Mouse (Mus musculus) thymus, postnatal 14 days (tissue): ENCODE data around the gene Ppp1cc.
"Not testable (repeated sequence)": the region's sequence is repeated elsewhere in the genome, so short reads cannot be mapped to it uniquely, and the experiment has no call there.

Experiments used
- DNase-seq: peaks from one replicate; pipeline ENCODE4 v3.0.0; 2021

Gene Ppp1cc

DNA sequence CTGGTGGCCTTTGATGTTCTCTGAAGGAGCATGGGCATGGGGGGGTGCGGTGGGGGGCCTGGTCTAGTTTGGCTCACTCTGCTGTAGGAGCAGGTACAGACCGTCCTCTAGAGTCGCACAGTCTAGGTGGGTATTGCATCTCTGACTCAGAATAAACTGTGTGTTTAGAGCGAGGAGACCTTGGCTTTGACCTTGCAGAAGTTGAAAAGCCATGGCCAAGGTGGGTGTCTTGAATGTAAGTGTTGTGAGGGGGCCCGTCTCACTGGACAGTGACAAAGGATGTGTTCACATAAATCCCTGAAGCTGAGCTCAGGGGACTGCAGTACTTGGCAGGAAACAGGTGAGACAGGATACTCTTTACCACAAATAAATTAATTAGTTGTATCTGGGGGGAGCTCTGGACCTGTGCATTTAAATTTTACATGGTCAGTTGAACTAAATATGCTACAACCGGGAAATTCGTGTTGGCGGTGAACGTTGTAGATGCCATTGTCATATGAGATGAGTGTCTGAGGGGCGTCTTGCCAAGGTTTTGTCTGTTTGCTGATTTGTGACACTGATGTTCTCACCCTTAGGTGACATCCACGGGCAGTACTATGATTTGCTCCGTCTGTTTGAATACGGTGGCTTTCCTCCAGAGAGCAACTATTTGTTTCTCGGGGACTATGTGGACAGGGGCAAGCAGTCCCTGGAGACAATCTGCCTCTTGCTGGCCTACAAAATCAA lies 10.4 kb downstream of the Ppp1cc start:
- DNase-seq: no peak

DNA sequence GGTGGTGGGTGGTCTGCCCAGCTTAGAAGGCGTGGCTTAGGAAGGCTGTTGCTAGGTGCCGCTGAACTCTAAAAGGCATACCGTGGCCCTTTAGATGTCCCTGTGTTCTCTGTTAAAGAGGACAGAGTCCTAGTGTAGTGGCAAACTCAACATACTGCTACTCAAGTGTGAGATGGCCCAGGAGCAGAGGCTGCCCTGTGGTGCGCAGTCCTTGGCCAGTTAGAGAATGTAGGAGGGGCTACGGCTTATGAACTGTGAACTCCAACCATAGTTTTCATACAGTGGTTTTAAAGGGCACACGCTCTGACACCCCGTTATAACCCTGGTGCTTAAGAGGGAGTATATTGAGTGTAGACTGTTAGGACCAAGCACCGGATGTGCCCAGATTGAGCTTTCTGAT lies 13.0 kb downstream of the Ppp1cc start:
- DNase-seq: no peak

DNA sequence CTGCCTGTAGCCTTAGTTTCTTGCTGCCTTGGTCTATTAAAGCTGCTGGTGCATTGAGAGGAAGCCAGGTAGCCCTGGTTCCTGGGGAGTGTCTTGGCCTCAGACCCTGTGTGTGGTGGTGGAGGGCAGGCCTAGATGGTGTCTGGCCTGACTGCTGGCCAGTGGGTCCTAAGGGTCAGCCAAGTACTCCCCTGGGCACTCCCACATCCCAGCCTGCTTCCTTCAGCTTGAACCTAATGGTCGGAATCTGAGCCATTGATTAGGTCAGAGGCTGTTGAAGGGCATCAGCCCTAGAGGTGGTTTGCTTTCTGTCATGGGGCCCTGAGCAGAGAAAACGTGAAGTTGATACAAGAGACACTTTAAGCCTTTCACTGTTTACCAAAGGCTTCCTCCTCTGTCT lies 17.3 kb downstream of the Ppp1cc start:
- no peak for DNase-seq

DNA sequence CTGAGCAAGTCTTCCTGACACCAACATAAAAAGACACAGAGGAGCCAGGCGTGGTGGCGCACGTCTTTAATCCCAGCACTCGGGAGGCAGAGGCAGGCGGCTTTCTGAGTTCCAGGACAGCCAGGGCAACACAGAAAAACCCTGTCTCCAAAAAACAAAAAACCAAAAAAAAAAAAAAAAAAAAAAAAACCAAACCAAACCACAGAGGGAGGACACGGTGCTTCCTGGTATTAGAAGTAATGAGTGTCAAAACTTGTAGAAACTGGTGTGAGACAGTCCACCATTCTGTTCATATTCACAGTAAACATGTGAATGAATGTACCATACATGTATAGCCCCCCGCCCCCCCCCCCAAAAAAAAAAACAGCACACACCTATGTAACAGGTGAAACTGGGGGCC lies 17.9 kb downstream of the Ppp1cc start:
- DNase-seq: no peak

DNA sequence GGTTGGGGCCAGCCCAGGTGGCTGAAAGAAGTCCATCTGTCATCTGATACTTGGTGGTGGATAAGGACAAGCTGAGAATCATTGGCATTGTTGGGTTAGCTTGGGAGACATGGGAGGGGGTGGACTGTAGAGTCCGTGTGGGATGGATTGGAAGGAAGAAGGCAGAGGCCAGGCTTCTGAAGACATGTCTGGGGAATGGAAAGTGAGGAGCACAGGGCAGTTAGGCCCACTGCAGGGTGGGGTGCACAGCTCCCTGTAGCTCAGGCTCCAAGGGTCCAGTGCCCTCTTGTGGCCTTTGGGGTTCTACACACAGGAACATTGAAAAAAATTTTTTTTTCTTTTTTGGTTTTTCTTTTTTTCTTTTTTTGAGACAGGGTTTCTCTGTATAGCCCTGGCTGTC lies 18.3 kb downstream of the Ppp1cc start:
- peak; percentile 81 for DNase-seq

DNA sequence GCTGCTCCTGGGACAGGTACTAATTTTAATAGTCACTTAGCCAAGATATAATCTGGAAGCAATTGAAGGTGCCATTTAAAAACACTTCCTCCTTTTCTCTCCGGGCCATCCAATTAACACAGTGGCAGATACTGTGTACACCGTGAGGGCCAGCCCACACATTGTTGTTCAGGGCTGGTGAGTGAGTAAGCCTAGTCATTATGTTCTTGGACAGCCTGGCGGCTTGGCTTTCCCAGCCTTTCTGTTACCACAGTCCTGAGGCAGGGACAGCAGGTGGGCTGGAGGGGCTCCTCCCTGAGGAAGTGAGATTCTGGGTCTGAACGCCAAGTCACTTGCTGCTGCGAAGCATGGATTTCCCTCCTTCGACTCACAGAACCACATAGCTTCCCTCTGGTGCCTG lies 21.6 kb downstream of the Ppp1cc start:
- DNase-seq: no peak

DNA sequence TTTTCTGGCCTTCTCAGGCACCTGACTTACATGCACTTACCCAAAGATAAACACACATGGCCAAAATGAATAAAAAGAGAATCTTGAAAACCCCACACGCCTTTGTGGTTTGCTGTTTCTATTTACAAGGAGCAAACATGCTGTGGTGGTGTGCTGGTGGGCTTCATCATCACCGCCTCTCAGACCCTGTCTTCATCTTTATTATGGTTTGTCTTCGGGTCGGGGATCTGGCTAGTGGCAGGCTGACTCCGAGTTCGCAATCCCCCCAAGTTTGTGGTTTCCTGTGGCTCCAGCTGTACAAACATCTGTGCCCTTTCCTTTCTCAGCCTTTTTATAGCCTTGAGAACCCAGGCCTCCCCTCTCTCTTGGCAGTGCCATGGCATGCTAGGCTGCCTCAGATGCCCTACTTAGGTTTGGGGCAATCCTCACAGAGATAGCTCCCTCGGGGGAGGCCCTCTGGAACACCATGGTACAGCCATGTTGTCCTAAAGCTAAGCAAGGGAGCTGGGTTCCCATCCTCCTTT lies 26.3 kb downstream of the Ppp1cc start:
- DNase-seq: peak; percentile 74

DNA sequence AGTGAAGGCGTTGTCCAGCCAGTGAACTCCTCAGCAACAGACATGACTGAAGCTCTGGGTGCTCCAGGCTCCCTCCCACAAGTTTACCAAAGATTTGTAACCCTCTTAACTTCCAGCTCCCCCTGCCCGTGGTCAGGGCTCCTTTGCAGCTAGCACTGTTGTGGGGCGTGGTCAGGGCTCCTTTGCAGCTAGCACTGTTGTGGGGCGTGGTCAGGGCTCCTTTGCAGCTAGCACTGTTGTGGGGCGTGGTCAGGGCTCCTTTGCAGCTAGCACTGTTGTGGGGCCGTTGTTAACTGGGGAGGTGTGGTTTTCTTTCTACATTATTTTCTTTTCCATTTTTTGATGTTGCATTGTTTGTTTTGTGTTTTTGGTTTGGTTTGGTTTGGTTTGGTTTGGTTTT lies 26.8 kb downstream of the Ppp1cc start:
- DNase-seq: not testable (repeated sequence)

DNA sequence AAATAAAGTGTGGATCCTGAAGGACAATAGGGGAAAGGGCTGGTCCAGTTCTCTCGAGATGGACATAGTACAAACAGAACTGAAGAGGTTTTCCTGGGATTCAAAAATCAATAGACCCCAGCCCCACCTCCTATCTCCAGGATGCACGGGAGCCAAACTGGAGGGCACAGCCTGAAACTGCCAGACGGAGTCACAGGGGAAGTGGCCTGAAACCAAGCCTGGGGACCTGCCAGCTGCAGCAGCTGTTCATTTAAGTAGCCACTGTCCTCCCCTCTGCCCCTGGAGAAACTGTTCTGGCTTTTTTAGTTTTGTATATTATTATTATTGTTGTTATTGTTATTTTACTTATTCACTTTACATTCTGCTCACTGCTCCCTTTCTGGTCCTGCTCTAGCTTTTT lies 31.0 kb downstream of the Ppp1cc start:
- DNase-seq: no peak

DNA sequence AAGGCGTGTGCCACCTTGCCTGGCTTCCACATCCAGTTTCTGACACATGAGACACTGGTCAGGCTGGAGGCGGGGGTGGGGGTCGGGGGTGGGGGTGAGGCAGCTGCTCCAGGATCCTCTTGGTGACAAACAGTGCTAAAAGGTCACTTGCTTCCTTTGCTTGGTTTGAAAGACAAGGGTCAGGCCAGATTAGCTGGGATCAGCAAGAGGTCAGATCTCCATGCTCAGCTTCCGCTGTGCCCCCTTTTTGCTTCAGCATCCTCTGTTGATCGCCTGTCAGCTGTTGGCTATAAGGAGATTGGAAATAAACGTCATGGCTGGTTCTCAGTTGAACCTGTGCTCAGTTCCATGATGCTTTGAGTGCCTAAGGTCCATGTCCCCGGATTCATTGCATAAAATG lies 32.4 kb downstream of the Ppp1cc start:
- no peak for DNase-seq

DNA sequence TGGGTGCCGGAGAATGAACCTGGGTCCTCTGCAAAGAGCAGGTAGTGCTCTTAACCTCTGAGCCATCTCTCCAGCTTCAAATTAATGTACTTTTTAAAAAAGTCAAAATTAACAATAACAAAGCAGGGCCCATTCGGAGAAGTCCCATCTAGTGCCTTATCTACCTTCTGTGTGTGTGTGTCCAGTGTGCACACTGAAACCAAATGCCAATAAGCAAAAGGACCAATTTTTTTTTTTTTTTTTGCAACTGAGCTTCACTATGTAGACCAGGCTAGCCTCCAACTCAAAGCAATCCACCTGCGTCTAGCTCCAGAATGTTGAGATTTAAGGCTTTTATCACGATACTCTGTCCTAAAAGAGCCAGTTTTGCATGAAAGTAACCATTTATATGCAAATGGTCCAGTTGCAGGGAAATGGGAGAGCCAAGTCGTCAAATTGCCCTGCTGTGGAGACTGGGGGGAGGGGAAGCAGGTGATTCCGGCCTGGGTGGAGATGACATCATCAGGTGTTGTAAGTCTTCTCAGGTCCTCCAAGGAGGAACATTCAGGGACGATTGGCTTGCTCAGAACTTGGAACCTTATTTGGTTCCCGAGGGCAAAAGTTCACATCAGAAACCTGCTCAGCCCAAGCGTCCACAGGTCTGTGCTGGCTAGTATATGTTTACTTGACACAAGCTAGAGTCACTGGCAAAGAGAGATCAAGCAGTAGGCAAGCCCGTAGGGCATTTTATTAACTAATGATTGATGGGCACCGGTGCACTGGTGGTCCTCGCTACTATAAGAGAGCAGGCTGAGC lies 33.4 kb downstream of the Ppp1cc start:
- DNase-seq: no peak

DNA sequence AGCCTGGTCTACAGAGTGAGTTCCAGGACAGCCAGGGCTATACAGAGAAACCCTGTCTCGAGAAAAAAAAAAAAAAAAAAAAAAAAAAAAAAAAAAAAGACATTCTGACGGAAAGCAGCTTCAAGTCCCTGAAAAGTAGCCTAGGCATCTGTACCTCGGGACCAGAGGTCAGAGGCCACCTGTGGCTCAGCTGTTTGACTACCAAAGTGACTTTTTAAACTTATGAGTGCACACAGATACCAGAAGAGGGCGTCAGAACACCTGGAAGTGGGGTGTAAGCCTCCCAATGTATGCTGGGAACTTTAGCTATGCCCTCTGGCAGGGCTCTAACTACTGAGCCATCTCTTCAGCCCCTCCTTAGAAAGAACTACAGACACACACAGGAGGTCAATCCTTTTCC lies 34.3 kb downstream of the Ppp1cc start:
- no peak for DNase-seq

DNA sequence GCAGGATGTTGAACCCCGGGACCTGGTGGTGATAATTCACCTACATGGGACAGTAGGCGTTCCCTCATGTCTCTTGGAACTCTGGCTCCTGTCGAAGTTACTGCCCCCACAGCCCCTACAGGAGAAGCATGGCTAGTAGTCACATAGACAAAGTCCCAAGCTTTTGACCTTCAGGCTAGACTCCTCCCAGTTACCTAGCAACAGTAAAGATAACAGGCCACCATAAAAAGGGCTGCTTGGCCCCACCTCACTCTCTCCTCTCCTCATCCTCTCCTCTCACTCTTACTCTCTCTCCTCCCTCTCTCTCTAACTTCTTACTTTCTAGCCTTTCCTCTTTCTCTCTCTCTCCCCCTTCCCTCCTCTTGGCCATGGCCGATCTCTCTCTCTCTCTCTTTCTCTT lies 42.8 kb downstream of the Ppp1cc start:
- DNase-seq: no peak

DNA sequence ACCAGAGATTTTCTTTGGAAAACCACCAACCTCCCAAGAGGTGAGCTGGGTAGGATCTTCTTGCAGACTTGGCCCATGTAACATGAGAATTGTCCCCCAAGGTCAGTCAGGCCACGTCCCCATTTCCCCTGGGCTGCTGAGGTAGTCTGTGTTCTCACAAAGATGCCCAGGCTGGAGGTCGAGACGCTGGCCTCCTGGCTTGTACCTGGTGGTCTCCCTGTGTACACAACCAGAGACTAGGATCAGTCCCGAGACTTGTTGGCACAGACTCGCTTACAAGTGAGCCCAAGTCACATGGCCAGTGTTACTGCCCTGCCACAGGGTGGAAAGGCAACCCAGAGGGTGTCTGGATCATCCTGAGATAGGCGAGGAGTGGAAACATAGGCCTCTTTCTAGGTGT lies 43.8 kb downstream of the Ppp1cc start:
- no peak for DNase-seq

DNA sequence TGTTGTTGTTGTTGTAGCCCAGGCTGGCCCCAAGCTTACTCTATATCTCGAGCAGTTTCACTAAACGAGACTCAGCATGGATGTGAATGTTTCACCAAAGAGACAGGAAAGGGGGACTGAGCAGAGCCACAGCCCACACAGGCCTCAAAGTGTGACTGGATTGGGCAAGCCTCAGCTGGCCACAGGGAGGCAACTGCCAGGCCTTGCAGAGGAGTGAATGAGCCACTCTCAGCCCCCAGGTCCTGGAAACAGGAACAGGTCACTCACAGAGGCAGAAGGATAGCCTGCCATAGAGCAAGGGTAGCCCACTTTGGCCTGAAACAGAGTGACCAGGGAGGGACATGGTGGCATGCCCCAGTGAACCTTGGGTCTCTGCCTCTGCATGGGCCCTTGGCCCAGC lies 46.1 kb downstream of the Ppp1cc start:
- no peak for DNase-seq

DNA sequence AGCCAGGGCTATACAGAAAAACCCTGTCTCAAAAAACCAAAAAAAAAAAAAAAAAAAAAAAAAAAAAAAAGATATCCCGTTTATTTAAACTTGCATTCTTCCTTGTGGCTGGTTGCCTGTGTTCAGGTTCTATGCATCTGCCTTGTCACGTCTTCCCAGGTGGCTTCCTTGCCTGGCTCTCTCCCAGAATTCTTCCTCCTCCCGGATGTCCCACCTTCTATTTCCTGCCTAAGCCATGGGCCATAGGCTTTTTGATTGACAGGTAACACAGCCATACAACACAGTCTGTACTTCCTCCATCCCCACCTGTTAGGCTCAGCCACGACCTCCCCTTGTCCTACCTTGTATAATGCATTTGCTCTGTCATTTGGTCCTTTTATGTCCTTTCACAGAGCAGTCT lies 48.4 kb downstream of the Ppp1cc start, which contains the start of gene Hvcn1:
Gene Hvcn1 (plus strand): TSS at position 330 of the 400 bp plus-strand sequence.
- DNase-seq: no peak

DNA sequence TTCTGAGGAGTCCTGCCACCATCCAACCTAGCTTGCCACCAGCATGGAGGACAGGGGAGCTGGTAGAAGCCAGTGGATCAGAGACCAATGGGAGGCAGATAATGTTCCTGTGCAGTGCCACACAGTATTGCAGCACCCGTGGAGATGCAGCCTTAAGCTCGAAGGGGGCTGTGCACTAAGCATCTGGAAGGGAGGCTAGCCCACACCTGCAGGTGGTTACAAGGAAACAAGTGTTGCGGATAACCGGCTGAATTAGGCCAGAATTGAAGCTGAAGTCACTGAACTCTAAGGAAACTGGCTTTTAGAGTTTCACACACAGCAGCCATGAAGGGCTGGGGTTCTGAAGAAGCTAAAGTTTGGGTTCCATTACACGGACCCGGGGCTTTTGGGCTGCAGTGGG lies 50.8 kb downstream of the Ppp1cc start:
- peak; percentile 74 for DNase-seq

DNA sequence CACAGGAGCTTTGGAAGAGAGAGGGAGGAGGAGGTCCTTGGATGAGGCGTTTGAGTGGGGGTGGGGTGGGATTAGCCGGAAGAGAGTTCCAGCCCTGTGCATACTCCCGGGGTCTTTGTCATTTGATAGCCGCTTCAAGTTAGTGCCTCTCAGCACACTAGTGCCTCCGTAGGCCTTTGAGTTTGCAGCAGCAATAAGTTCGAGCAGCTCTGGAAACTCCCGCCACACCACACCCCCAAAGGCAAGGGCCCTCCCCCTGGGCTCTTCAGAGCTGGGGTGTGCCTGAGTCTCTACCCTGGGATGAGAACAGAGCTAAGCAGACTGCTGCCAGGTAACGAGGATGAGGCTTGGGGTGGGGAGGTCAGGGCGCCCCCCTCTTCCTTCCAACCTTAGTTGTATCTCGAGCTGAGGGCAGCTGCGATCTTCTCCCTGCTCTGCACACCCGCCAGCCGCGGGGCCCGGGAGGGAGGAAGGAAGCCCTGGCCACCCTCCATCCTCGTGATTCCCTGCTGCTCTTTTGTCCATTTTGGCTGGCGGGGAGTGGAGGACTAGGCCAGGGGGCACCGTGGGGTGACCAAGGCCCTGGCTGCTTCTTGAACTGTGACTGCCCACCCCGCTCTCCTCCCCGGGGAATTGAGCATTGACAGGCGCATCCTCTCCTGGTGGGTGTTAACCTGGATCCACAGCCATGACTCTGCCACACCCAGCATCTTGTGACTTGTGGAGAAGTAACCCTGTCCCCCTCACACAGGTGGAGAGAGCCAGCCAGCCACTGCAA lies 51.7 kb downstream of the Ppp1cc start:
- DNase-seq: peak; percentile 82

DNA sequence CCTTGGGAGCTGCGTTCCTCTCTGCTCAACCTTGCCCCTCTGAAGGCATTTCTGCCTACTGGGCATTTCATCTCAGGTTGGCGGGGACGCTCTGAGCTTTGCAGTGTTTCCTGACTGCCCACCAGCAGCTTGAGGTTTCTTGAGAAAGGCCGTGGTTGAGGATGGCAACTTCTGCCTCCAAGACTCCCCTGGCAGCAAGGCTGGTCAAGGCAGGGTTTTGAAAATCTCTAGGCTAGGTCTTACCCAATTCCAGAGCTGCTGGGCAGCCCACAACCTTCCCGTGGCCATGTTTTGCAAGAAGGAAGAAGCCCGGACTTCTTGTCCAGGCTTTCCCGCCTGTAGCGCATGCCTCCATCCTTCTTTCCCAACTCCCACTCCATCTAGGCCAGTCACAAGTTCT lies 52.8 kb downstream of the Ppp1cc start:
- no peak for DNase-seq

DNA sequence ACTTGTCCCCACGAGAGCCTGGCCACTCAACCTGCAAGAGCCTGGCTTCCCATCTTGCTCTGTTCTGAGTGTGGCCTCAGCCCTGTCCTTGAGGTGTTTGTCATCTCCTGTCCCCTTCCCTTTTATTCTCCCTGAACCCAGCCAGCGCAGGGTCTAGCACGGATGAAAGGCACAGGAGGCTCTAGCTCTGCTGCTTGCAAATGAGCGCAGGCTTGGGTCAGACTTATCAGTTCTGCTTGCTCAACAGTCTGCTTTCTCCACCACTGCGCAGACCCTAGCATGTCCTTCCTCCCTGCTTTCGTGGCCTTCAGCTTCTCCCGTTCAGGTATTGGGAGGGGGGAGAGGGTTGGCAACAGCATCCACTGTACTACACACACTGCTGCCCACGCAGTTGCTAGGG lies 54.0 kb downstream of the Ppp1cc start:
- no peak for DNase-seq

DNA sequence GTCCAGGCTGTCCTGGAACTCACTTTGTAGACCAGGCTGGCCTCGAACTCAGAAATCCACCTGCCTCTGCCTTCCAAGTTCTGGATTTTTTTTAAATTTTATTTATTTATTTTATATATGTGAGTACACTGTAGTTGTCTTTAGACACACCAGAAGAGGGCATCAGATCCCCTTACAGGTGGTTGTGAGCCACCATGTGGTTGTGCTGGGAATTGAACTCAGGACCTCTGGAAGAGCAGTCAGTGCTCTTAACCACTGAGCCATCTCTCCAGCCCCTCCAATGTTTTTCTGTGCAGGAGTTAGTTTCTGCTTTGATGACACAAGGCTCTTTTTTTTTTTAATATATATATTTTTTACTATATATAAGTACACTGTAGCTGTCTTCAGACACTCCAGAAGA lies 54.7 kb downstream of the Ppp1cc start:
- not testable (repeated sequence) for DNase-seq

DNA sequence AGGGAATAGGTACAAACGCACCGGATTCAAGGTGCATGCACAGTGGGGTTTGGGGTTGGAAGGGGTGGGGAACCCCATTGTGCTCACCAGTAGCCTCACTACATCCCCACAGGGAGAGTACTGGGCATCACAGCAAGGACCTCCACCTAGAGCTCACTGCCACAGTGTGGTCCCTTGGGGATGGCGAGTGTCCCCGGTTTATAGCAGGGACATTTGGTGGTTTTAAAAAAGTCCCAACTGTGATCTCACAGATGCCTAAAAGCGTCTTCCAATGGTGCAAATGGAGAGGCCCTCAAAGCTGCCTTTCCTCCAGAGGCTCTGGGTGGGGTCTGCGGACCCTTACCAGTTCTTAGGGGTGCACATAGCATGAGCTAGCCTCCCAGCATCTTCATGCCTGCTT lies 55.8 kb downstream of the Ppp1cc start:
- no peak for DNase-seq

DNA sequence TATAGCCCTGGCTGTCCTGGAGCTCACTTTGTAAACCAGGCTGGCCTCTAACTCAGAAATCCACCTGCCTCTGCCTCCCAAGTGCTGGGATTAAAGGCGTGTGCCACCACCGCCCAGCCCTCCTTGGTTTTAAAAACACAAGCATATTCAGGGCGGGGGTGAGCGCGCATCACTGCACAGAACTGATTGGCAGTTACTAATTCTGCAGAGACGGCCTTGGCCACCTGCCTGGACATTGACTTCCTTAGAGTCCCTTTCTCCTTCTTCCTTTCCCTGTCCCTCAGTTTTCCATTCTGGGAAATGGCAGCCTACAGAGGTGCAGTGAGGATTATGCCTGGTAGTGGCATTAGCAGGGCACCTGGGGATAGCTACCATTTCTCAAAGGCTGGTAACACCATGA lies 59.6 kb downstream of the Ppp1cc start:
- no peak for DNase-seq
